Mouse (Mus musculus): ENCODE measurements around the gene Plk3. TPM values are rescaled to one million over a fixed set of nuclear protein-coding genes. Genes with fewer than 3 reads are reported as not detected.

Plk3 gene
- total RNA-seq, 2 experiments from 2014 or later: 4.2 to 13.5 TPM

- DNase-seq: no peak
Observed at GRCm38 (mm10) chr4:117119636-117120035, 14.1 kb downstream of the Plk3 start.

GRCm38 (mm10) chr4:117117931-117118330 lies 15.8 kb downstream of the Plk3 start:
- DNase-seq: no peak

GRCm38 (mm10) chr4:117115592-117115991 lies 18.2 kb downstream of the Plk3 start:
- DNase-seq: no peak

GRCm38 (mm10) chr4:117113237-117113636 lies 20.5 kb downstream of the Plk3 start:
- no peak for DNase-seq

GRCm38 (mm10) chr4:117110985-117111384 lies 22.8 kb downstream of the Plk3 start:
- DNase-seq: no peak

- DNase-seq: no peak
Observed at GRCm38 (mm10) chr4:117110249-117110648, 23.5 kb downstream of the Plk3 start.

- no peak for DNase-seq
Observed at GRCm38 (mm10) chr4:117109330-117109729, 24.4 kb downstream of the Plk3 start.

- no peak for DNase-seq
Observed at GRCm38 (mm10) chr4:117108524-117108849, 25.3 kb downstream of the Plk3 start.

- no peak for DNase-seq
Observed at GRCm38 (mm10) chr4:117107813-117108523, 25.8 kb downstream of the Plk3 start.

GRCm38 (mm10) chr4:117105127-117105526 lies 28.6 kb downstream of the Plk3 start:
- DNase-seq: peak; percentile 38

GRCm38 (mm10) chr4:117104672-117105071 lies 29.1 kb downstream of the Plk3 start:
- DNase-seq: no peak

GRCm38 (mm10) chr4:117101218-117101617 lies 32.5 kb downstream of the Plk3 start:
- peak; percentile 50 for DNase-seq

GRCm38 (mm10) chr4:117100036-117100435 lies 33.7 kb downstream of the Plk3 start:
- no peak for DNase-seq

- no peak for DNase-seq
Observed at GRCm38 (mm10) chr4:117098764-117099036, 35.1 kb downstream of the Plk3 start.

- DNase-seq: no peak
Observed at GRCm38 (mm10) chr4:117097969-117098763, 35.6 kb downstream of the Plk3 start.

GRCm38 (mm10) chr4:117096666-117097065 lies 37.1 kb downstream of the Plk3 start:
- DNase-seq: peak; percentile 42

- peak; percentile 83 for DNase-seq
Observed at GRCm38 (mm10) chr4:117095551-117096452, 38.0 kb downstream of the Plk3 start, which contains the start of gene Ptch2. Gene Ptch2, plus strand, starts transcription at chr4:117096075.

GRCm38 (mm10) chr4:117094626-117095361 lies 39.0 kb downstream of the Plk3 start:
- DNase-seq: no peak

- no peak for DNase-seq
Observed at GRCm38 (mm10) chr4:117090586-117090985, 43.2 kb downstream of the Plk3 start.

- peak; percentile 43 for DNase-seq
Observed at GRCm38 (mm10) chr4:117087948-117088640, 45.7 kb downstream of the Plk3 start.
